Mouse (Mus musculus): ENCODE data around the gene Pfdn6.

DNA sequence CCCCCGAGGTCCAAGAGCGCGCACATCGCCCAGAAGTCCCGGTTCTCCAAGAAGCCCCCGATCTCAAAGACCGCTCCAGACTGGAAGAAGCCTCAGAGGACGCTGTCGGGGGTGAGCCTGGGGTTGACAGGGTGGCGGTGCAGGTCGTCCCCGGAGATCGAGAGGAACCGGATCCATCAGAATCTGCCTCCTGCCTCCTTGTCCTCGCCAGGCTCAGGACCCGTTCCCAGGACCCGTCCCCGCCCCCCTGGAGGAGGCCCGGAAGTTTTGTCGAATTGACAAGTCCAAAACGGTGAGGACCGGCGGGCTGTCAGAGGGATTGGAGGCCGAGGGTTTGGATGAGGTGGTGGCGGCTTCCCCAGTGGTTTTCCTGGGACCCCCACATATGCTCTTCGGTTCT, 838 bp upstream of the Pfdn6 start:
- TF ChIP-seq CEBPB (IDR thresholded peaks at IDR 0.05; ENCODE audit: low read depth) (no peak), CTCF (IDR thresholded peaks at IDR 0.05; ENCODE audit: control insufficient read depth, insufficient read depth, insufficient read length) (no peak), USF1 (IDR thresholded peaks at IDR 0.05; ENCODE audit: low read depth) (no peak), MYOD1 (IDR thresholded peaks at IDR 0.05; ENCODE audit: control insufficient read depth, insufficient read length, low read depth) (no peak), FOSL1 (IDR thresholded peaks at IDR 0.05; ENCODE audit: insufficient read depth, low read length, poor library complexity, severe bottlenecking) (no peak), MYOG (IDR thresholded peaks at IDR 0.05; ENCODE audit: control insufficient read depth, extremely low read depth, insufficient read length) (no peak)

All from C2C12 (cell line).